Mouse (Mus musculus): ENCODE results near the gene Ccnyl1.

GRCm38 (mm10) chr1:64757766-64758165, 67.5 kb downstream of the Ccnyl1 start:
- TF ChIP-seq CTCF (IDR thresholded peaks at IDR 0.05; ENCODE audit: low read depth, low read length) (no peak), POLR2A (IDR thresholded peaks at IDR 0.05; ENCODE audit: insufficient read depth, low read length) (no peak), EP300 (IDR thresholded peaks at IDR 0.05; ENCODE audit: insufficient read depth, low read depth, low read length) (no peak)

Measured in ES-Bruce4 (cell line).